Mouse (Mus musculus): Measurements from ENCODE around the gene Sox5.
"Not testable (repeated sequence)": the region's sequence is repeated elsewhere in the genome, so short reads cannot be mapped to it uniquely, and the experiment has no call there.

Sox5 gene

GRCm38 (mm10) chr6:144319717-144320116, 462.1 kb downstream of the Sox5 start:
- no peak for DNase-seq

GRCm38 (mm10) chr6:144312781-144313754, 468.7 kb downstream of the Sox5 start:
- DNase-seq, result no peak

GRCm38 (mm10) chr6:144312282-144312780, 469.4 kb downstream of the Sox5 start:
- DNase-seq, result no peak

GRCm38 (mm10) chr6:144311754-144312153, 470.0 kb downstream of the Sox5 start:
- DNase-seq, result no peak

GRCm38 (mm10) chr6:144309171-144309570, 472.6 kb downstream of the Sox5 start:
- no peak for DNase-seq

- no peak for DNase-seq
Measured at GRCm38 (mm10) chr6:144307551-144308149, 474.1 kb downstream of the Sox5 start.

GRCm38 (mm10) chr6:144302823-144303222, 479.0 kb downstream of the Sox5 start:
- no peak for DNase-seq

GRCm38 (mm10) chr6:144301082-144301481, 480.7 kb downstream of the Sox5 start:
- no peak for DNase-seq

- no peak for DNase-seq
Measured at GRCm38 (mm10) chr6:144299503-144299858, 482.3 kb downstream of the Sox5 start.

GRCm38 (mm10) chr6:144298641-144299502, 482.9 kb downstream of the Sox5 start:
- DNase-seq, result no peak

- DNase-seq, result no peak
Measured at GRCm38 (mm10) chr6:144297846-144298245, 483.9 kb downstream of the Sox5 start.

GRCm38 (mm10) chr6:144297131-144297530, 484.6 kb downstream of the Sox5 start:
- DNase-seq, result no peak

- DNase-seq, result no peak
Measured at GRCm38 (mm10) chr6:144291526-144291925, 490.3 kb downstream of the Sox5 start.

- peak; percentile 4 for DNase-seq
Measured at GRCm38 (mm10) chr6:144286122-144286521, 495.7 kb downstream of the Sox5 start.

GRCm38 (mm10) chr6:144283191-144283590, 498.6 kb downstream of the Sox5 start:
- no peak for DNase-seq

- DNase-seq, result peak; percentile 9
Measured at GRCm38 (mm10) chr6:144282756-144283155, 499.0 kb downstream of the Sox5 start.

- DNase-seq, result no peak
Measured at GRCm38 (mm10) chr6:144281661-144282060, 500.1 kb downstream of the Sox5 start.

- no peak for DNase-seq
Measured at GRCm38 (mm10) chr6:144278505-144279053, 503.2 kb downstream of the Sox5 start.

GRCm38 (mm10) chr6:144273425-144273824, 508.4 kb downstream of the Sox5 start:
- not testable (repeated sequence) for DNase-seq

- no peak for DNase-seq
Measured at GRCm38 (mm10) chr6:144271326-144271725, 510.5 kb downstream of the Sox5 start.

- DNase-seq, result no peak
Measured at GRCm38 (mm10) chr6:144270306-144270705, 511.5 kb downstream of the Sox5 start.

GRCm38 (mm10) chr6:144269666-144270065, 512.1 kb downstream of the Sox5 start:
- no peak for DNase-seq

- DNase-seq, result no peak
Measured at GRCm38 (mm10) chr6:144265752-144266151, 516.0 kb downstream of the Sox5 start.
